Mouse (Mus musculus) cerebellum, adult (tissue): ENCODE data around the gene Cabp2.

Source experiments
- ATAC-seq: cut with Nextera tagmentation; 2 replicates; pipeline ENCODE4 v1.9.2; 2017; ENCODE audit warnings: mild to moderate bottlenecking, moderate library complexity, mixed read lengths; ENCODE audit not compliant: insufficient number of reproducible peaks, low FRiP score, low TSS enrichment

The Cabp2 gene

GRCm38 (mm10) chr19:4075531-4075930, 5.8 kb upstream of the Cabp2 start:
- no peak for ATAC-seq

- ATAC-seq, result no peak
Measured at GRCm38 (mm10) chr19:4079594-4079993, 1.8 kb upstream of the Cabp2 start.

- peak; percentile 89 for ATAC-seq
Measured at GRCm38 (mm10) chr19:4080511-4081009, 818 bp upstream of the Cabp2 start.

- ATAC-seq, result no peak
Measured at GRCm38 (mm10) chr19:4082219-4082965, 1.0 kb downstream of the Cabp2 start.

GRCm38 (mm10) chr19:4083316-4083715, 1.9 kb downstream of the Cabp2 start:
- ATAC-seq, result no peak

- ATAC-seq, result no peak
Measured at GRCm38 (mm10) chr19:4083826-4084225, 2.4 kb downstream of the Cabp2 start.

GRCm38 (mm10) chr19:4084984-4085383, 3.6 kb downstream of the Cabp2 start:
- ATAC-seq, result no peak

- ATAC-seq, result no peak
Measured at GRCm38 (mm10) chr19:4086156-4086555, 4.8 kb downstream of the Cabp2 start.

GRCm38 (mm10) chr19:4087090-4087489, 5.7 kb downstream of the Cabp2 start:
- no peak for ATAC-seq

- no peak for ATAC-seq
Measured at GRCm38 (mm10) chr19:4088146-4088545, 6.8 kb downstream of the Cabp2 start.

- ATAC-seq, result no peak
Measured at GRCm38 (mm10) chr19:4089128-4089527, 7.8 kb downstream of the Cabp2 start.

- no peak for ATAC-seq
Measured at GRCm38 (mm10) chr19:4090446-4090845, 9.1 kb downstream of the Cabp2 start.

GRCm38 (mm10) chr19:4091383-4091782, 10.0 kb downstream of the Cabp2 start:
- no peak for ATAC-seq

GRCm38 (mm10) chr19:4092750-4093149, 11.4 kb downstream of the Cabp2 start:
- no peak for ATAC-seq

- ATAC-seq, result no peak
Measured at GRCm38 (mm10) chr19:4093772-4094171, 12.4 kb downstream of the Cabp2 start.

GRCm38 (mm10) chr19:4094348-4094747, 13.0 kb downstream of the Cabp2 start:
- ATAC-seq, result no peak

GRCm38 (mm10) chr19:4094774-4095303, 13.5 kb downstream of the Cabp2 start:
- no peak for ATAC-seq

- no peak for ATAC-seq
Measured at GRCm38 (mm10) chr19:4095802-4096201, 14.4 kb downstream of the Cabp2 start.

- peak; percentile 76 for ATAC-seq
Measured at GRCm38 (mm10) chr19:4096642-4097440, 15.5 kb downstream of the Cabp2 start, which contains the start of gene Cdk2ap2. Gene Cdk2ap2 (plus strand): TSS chr19:4097182.

GRCm38 (mm10) chr19:4097441-4097825, 16.1 kb downstream of the Cabp2 start:
- 0 out of 2 replicates have a peak, but pooled peaks have one; percentile 3 for ATAC-seq

- ATAC-seq, result no peak
Measured at GRCm38 (mm10) chr19:4098426-4098825, 17.0 kb downstream of the Cabp2 start.
